Mouse (Mus musculus) T-cell, adult 2 months (primary cell): ENCODE data around the gene Aspn.

Source experiments
- DNase-seq: peaks from one replicate; pipeline ENCODE4 v3.0.0; 2022; ENCODE audit warnings: low spot score

The Aspn gene

DNA sequence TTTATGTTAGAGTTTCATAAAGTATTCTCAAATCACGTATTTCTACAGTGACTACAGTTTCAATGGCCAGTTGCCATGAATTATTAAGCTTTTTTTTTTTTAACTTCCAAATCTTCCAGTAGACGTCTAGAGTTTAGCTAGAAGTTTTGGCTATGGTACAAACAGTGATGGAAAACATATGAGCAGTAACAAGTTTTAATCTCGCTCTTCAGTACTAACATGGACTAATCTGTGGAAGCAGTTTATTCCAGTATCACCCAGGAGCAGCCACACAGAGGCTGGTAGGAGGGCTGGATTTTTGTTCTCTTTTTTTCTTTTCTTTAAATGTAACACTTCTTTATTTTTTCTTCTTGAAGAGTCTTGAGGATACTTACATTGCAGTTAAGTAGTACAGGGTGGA, at the start of gene Aspn:
Gene Aspn (plus strand): TSS at position 165 of the 400 bp plus-strand sequence.
- DNase-seq, result no peak

DNA sequence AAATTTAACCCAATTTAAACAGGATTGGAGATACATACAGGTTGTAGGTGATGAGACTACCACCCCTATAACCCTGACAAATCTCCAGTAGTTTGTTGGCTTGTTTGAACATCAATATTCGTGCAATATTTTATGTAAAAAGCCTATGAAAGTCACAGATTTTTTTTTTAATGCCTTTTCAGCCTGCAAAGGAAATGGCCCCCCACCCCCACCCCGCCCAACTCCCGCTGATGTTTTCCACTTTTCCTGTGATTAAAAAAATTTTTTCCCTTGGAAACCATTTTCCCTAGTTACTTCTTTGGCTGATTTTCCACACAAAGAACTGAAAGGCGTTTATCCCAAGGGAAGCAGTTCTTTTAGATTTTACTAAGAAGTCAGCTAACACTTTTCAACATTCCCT, 39.7 kb upstream of the Aspn start, which contains the start of gene Ecm2:
Gene Ecm2 (plus strand): TSS at position 301 of the 400 bp plus-strand sequence.
- no peak for DNase-seq

DNA sequence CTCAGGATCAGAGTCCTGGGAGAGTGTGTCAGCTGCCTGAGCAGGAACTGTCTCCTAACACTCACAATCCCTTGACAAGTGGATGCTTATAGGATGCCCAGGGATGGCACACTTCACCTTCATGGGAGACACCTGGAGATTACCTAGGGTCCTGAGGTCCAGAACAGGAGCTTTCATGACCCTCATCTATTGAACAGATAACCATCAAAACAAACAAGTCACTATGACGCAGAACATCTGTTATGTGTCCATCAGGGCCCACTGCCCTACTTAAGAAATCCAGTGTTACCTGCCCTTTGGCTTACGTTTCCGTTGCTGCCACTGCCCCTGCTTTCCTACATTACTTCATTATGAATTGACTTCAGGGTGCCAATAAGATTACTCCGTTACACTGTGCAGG, 38.5 kb upstream of the Aspn start:
- no peak for DNase-seq

DNA sequence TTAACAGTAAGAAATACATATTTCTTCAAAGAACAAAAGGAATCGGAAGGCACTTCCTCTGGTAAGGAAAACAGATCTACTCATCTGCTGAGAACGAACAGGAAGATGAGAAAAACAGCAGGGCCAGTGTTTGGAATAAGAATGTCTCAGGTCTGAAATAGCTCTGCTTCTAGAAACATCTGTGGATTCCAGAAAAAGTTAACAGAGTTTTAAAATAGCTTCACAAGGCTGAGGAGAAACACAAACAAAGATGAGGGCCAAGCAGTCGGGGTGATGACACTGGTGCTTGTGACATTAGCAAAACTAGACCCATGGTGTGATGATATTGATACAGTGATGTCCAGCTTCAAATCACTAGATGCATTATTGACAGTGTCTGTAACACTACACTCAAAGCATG, 37.1 kb upstream of the Aspn start:
- DNase-seq, result no peak

DNA sequence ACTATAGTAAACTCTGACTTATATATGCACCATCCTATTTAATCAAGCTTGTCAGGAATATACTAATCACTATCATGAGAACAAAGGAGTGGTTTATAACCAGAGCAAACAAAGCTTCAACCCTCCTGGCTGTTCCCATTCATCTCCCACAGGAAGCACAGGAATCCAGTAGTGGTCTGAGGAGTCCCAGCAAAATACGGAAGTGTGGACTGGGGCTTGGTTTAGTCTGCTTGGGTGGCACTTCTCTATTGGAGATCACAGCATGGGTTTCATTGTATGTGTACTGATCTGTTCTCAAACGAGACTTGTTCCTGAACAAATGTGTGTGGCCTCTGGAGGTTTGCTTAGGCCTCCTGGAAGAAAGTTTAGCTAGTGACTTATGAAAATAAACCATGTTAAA, 25.5 kb upstream of the Aspn start:
- no peak for DNase-seq

DNA sequence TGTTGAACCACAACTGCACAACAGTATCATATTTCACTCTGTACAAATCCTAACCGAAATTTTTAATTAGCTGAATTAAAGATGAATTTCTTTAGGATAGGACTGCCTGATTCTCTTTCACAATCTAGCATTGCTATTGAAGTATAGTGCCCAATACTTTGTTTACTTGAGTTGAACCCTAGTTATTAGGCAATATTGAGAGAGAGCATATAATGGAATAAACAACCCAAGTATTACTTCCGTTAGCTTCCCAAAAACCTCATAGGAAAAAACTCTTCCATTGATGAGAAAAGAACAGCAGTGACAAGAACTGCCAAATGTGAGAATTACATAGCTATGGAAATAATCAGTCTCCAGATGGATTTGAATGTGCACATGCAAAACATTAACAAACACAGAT, 18.0 kb upstream of the Aspn start:
- no peak for DNase-seq

DNA sequence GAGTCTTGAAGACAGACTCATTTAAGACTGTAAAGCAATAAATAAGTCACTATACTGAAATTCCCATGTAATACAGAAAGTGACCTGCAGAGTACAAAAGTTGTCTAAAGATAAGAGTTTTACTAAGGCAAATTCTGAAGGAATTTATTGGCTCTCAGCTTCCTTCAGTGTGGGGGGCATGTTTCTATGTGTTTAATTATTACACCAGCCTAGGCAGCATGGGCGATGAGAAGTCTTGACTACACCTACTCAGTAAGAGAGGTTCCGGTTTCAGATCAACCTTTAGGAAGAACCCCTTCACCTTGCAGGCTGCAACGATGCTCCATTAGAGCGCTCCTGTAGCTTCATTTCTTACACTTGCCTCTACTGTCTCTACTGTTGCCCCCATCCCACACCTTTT, 13.6 kb upstream of the Aspn start:
- no peak for DNase-seq

DNA sequence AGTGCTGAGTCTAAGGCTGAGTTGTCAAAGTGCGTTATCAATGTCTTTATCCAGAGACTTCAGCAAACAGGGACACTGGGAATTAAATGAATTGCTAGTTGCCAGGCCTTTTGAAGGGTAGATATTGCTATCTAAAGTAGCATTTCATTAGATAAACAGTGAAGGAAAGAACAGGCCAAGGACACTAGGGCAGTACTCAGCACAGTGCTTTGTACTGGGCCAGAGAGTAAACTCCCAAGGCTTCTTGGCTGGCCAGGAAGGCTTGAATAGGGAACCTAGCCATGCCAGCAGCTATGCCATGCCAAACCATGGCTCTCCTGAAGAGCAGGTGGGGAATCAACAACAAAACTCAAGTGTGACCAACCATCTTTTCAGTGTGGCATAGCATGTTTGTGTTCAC, 7.3 kb upstream of the Aspn start:
- DNase-seq, result no peak

DNA sequence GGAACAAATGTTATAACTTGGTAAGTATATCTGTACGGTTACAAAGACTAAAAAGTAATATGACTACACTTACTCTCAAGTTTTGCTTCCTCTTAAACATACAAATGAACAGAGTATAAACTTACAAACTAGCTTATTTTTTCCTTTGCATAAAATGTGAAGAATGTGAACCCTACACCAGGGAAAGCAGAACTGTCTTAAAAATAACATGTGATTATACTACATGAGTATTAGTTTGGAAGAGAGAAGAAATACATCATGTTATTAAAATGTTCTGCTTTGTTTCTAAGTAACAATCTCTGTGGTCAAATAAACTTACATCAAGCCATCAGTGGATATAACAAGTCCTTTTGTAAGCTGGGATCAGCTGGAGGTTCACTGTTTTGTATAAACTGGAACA, 5.5 kb upstream of the Aspn start:
- no peak for DNase-seq

DNA sequence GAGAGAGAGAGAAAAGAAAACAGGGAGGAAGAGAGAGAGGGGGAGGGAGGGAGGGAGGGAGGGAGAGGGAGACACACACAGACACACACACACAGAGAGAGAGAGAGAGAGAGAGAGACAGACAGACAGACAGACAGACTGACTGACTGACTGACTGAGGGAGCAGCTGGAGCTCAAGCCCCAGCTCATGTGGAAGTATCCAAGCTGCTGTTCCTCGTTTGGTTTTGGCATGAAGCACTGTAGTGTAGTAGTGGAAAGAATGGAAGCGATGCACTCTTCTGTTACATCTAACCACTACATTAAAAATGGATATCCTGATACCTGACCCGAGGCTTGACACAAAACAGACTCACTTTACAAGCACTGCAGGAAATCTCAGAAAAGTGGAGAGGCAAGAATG, 1.4 kb downstream of the Aspn start:
- DNase-seq, result no peak

DNA sequence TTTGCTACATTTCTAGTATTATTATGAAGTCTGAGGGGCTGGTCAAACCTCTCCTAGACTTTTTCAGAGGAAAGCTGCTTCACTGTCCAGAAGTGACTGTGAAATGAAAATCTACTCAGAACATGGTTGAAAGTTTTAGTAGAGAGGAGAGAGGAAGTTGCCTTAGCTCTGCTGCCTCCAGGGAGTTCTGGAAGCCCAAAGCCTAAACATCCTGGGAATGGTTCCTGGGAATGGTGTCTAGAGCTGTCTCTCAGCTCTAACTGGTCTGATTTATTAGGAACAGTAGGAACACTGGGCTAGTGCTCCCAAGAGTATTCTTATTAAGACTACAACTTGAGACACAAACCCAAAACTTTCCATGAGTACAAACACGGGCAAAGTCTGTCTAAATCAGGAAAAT, 2.3 kb downstream of the Aspn start:
- no peak for DNase-seq

DNA sequence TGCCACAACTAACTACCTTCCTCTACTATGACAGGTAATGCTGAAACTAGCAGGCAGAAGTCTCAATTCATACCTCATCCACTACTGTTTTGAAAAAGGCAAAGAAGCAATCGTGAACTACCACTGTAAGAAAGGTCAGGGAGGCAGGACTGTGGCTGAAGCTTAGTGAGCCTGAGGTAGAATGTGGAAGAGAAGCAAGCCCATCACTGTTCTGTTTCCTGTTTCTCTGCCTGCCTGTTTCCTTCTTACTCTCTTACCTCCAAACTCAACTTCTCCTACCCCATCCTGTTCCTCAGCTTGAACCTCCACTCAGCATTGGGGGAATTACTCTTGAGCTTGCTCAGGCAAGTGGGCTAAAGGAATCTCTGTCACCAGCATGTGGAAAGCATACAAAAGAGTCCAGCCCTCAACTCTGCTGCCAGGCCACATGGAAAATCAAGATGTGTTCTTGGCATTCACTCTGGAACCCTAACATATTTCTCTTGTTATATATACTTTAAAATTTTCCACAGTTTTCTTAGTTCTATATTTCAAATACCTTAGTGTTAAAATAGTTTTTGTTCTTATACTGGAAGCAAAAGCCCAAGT, 3.4 kb downstream of the Aspn start:
- no peak for DNase-seq

DNA sequence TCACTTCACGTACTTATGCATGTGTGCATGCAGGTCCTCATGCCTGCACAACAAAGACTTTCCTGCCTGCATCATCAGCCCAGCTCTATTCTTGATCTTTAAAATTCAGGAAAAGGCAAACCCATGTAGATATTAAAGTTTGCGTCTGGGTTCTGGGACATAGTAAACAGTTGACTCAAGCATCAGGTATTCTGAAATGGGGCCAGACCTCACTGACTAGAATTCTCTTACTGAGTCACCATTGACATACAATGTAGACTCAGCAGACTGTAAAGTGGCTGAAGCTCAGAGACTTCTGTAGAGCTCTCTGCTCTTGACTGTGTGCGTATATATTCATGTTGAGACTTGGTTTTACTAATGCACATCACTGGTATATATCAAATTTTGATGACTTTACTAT, 5.4 kb downstream of the Aspn start:
- no peak for DNase-seq

DNA sequence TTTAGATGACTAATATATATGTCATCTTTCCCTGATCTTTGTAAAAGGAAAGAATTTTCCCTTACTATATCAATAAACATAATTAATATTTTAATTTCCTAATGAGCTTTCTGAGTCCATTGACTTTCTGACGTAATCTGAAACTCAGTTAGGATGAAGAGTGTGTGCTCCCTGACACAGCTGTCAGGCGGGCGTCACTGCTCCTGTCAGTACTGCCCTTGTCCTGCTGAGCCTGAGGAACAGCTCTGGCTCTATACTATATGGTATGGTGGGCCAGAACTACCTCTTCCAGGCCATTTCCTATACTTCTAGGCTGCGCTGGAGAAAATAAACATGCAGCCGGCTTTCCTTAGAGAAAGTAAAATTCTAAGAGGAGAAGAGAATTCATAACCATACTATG, 10.3 kb downstream of the Aspn start:
- no peak for DNase-seq

DNA sequence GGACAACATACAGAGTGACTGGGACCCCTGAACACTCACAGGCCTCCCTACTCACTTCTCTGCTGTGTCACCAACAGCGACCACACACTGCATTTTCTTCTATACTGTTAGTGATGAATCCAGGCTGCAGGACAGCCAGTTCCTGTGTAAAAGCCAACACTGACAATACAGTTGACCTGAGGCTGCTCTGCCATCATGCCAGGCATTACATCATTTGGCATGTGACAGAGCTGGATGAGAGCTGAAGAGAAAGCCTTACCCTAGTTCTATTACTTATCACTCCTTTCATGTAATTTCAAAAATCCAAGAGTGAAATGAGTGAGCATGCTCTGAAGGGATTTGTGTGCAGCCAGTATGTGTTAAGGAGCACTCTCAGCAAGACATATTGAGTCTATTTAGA, 12.0 kb downstream of the Aspn start:
- DNase-seq, result no peak

DNA sequence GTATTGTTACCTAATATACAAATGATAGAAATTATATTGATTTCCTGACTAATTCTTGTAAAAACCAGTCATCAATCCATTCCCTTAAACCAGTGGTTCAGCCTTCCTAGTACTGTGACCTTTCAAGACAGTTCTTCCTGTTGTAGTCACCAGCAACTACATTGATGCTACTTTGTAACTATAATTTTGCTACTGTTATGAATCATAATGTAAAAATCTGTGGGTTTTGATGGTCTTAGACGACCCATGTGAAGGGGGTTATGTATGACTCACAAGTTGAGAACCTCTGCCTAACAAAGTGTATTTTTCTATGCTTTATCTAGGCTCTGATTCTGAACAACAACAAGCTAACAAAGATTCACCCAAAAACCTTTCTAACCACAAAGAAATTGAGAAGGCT, 12.7 kb downstream of the Aspn start:
- DNase-seq, result no peak

DNA sequence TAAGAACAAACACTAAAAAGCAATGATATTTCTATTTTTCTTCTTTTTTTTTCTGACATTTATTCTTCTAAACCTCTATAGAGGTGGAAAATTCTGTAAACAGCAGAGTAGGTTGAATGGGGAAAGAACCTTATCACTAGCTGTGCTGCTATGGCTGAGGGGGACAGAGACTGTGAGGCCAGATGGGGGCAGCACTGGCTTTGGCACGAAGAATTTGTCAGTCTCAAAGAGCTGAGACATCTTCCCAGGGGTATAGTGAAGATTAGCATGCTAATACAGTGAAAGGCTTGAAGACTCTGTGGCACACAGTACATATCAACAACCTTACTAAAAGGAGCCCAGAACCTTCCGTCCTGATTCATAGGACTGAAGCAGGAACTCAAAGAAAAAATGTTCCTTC, 14.9 kb downstream of the Aspn start:
- no peak for DNase-seq

DNA sequence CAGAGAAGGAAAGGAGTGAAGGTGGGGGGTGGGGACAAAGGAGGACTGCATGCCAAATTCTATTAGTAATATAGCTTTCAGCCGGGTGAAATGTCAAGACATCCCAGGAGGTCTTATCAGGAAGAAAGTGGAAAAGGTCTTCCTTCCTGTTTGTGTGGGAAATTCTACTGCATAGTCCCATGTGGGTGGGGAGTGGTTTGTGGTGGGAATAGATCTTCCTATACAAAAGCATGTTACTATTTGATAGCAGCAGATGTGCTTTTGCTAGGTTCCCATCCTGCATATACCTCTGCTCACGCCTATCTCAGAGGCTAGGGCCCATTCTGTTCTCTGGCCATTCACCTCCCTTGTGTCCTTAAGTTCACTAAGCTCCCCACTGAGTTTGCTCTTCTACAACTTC, 16.6 kb downstream of the Aspn start:
- no peak for DNase-seq

DNA sequence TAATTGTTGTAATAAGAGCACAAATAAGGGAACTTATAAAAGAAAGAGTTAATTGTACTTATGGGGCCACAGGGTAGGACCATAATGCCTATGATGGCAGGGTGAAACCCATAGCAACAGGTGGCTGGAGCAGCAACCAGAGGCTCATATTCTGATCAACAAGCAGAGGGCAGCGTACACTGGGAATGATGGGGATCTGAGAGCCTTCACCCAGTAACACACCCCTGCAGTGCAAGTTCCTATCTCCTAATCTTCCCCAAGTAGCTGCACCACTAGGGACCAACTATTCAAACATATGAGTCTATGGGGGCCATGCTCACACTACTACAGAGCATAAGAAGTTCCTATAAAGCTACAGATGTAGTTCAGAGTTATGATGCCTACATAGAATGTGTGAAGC, 20.1 kb downstream of the Aspn start:
- DNase-seq, result no peak

DNA sequence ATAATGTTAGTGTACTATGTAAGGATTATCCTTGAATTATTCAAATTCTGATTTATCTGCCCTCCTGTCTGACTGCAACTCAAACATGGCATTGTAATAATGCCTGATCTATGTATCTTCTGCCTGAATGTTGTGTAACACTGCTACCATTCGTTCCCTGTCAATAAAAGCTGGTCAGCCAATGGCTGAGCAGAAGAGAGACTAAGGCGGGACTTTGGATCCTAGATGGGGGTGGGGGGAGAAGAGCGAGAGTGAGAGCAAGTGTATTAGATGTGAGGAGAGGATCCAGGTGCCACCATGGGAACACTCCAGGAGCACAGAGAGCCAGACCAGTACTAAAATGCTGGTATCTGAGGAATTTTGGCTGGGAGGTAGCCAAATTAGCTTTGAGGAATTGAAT, 26.1 kb downstream of the Aspn start:
- DNase-seq, result no peak

DNA sequence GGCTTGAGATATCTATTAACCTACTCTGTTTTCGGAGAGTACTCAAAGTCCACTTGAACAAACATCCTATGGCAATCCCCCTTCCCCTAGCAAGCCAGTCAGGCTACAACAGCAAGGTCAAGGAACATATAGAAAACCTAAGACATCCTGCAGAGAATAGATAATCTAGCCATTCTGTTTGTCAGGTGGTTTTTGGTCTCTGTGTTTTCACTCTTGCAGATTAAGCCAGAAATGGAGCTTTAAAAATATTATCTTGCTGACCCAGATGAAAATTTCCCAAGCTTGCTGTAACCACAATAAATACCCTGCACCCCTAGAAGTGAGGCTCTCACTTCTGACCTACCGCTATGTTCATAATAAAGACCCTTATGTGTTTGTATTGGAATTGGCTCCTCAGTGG, 27.2 kb downstream of the Aspn start:
- no peak for DNase-seq

DNA sequence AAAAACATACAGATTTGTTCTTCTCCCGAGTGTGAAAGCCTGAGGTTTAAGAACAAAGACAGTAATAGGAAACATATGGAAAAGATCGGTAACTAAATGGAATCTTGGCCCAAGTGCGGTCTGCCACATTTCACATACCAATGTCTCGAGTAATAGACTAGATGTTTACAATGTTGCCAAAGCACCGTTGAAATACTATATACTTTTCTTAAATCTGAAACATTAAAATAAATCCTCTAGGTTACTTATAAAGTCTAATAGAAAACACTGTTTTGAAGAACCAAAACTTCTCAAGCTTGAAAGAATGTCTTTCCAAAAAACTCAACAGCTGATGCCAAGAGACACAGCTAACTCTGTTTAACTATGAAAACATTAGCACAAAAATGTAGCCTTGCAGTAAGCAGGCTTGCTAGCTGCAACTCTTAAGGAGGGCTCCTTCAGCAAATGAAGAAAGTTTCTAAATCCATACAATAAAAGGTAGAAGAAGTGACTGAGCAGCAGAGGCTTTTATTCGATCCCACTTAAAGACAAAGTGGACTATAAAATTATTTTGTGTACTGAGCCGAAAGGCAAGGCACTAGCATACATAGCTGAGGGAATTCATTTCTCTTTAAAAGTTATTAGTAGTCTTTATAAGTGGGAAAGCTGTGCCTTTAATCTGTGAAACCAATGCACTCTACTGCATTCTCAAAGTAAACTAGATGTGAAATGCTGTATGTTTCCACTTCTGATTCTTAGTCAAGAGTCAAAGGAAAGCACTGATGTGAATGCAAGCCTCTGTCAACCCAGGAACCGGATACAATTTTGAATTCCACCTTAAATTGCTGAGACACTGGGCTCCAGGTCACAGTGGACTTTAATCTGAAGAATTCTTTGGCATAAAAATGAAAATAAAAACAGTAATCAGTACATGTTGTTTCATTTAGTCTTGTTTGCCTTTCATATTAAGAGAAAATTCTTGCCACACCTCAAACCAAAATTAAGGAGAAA, 37.6 kb downstream of the Aspn start, which contains the start of gene Omd:
Gene Omd (plus strand): TSS at position 922 of the 990 bp plus-strand sequence.
- no peak for DNase-seq

DNA sequence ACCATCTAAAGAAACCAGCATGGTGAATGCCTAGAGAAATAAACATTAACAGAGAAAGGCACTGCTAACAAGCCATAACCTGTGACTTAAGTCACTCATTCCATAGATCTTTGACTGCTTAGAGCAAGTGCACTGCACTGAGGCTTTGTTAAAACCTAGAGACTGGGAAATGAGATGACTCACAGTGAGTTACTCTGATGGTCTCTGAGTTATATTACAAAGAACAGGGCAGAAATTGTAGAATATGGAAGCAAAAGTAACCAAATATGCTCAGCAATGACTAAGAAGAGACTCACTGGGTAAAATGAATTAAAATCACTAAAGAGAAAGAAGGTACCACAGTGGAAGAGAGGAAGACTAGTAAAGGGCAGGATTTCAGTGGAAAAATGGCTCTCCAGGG, 39.6 kb downstream of the Aspn start:
- DNase-seq, result no peak
